In the genomic region with DNA sequence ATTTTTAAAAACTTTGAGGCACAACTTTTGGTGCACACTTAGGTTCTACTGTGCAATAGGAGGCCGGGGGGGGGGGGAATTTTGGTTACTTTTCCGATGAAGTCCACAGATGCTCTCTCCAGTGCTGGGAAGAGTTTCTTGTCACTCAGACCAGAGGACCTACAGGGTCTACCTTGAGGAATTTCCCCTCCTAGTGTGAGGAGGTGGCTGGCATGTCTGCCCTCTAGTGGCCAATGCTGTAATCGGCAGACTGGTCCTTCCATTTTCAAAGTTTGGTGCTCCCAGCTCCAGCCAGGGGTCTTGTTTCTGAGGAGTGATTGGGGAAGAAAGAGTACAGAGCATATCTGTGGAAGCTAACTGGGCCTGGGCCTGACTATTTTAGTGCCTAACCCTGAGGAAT, we compare ENCODE assay signal across 8 mouse cellular contexts.
A peak's percentile ranks its signal among the peaks of the same experiment; 100 is the strongest.
DNase-seq lines count a peak whose midpoint lies in the region; ATAC-seq and TF ChIP-seq lines count a peak whose summit lies in the region.

No protein-coding gene starts in this region.

- no peaks in the 10 kb centered on the region for H3K36me3 ChIP-seq in heart, embryonic 12.5 days
- no peaks in the 10 kb centered on the region for H3K36me3 ChIP-seq in thymus, adult 2 months (ENCODE audit: control insufficient read depth, insufficient read depth, low read length)
- H3K36me3 ChIP-seq in hindbrain, postnatal 0 days (ENCODE audit: insufficient read depth, low read length) = no peaks in the 10 kb centered on the region

- H3K9me3 ChIP-seq in heart, embryonic 12.5 days (replicated peaks) = no peaks in the 10 kb centered on the region
- no peaks in the 10 kb centered on the region for H3K9me3 ChIP-seq in hindbrain, postnatal 0 days (ENCODE audit: low read length)

- TF ChIP-seq CTCF in thymus, adult 2 months (IDR thresholded peaks at IDR 0.05; ENCODE audit: borderline replicate concordance, control insufficient read depth, extremely low read depth, insufficient read depth, low read length, poor library complexity) = peak; percentile 63; the same call in 1 of the 2 replicates
- peak; percentile 80 for TF ChIP-seq CTCF in hindbrain, postnatal 0 days (IDR thresholded peaks at IDR 0.05; ENCODE audit: low read depth)

- H3K4me2 ChIP-seq in heart, embryonic 12.5 days = no peak overlapping the region
- H3K4me2 ChIP-seq in hindbrain, postnatal 0 days (ENCODE audit: low read depth, low read length) = no peak overlapping the region

- no peak overlapping the region for H3K4me3 ChIP-seq in heart, embryonic 12.5 days
- H3K4me3 ChIP-seq in thymus, adult 2 months (ENCODE audit: control insufficient read depth, insufficient read depth, low read length) = no peak overlapping the region
- no peak overlapping the region for H3K4me3 ChIP-seq in hindbrain, postnatal 0 days (ENCODE audit: low read length)

- ATAC-seq in heart, embryonic 12.5 days (ENCODE audit: insufficient number of reproducible peaks, low FRiP score) = no peak
- no peak for ATAC-seq in hindbrain, postnatal 0 days

- TF ChIP-seq POLR2A in thymus, adult 2 months (IDR thresholded peaks at IDR 0.05; ENCODE audit: control insufficient read depth, extremely low read depth, insufficient read depth, low read length, poor library complexity) = no peak

- 8% methylated on average over 3 of the region's 3 CpGs for WGBS in heart, embryonic 12.5 days
- 26% methylated on average over 3 of the region's 3 CpGs for WGBS in thymus, adult 2 months
- 18% methylated on average over 3 of the region's 3 CpGs for WGBS in hindbrain, postnatal 0 days

- no peaks in the 10 kb centered on the region for H3K4me1 ChIP-seq in heart, embryonic 12.5 days (replicated peaks)
- H3K4me1 ChIP-seq in thymus, adult 2 months (replicated peaks; ENCODE audit: control insufficient read depth, insufficient read depth, low read length) = no peaks in the 10 kb centered on the region
- H3K4me1 ChIP-seq in hindbrain, postnatal 0 days (ENCODE audit: insufficient read depth, low read length) = no peaks in the 10 kb centered on the region

- H3K27ac ChIP-seq in heart, embryonic 12.5 days (ENCODE audit: poor library complexity, severe bottlenecking) = no peak overlapping the region
- H3K27ac ChIP-seq in thymus, adult 2 months (ENCODE audit: control insufficient read depth, insufficient read depth, low read length) = no peak overlapping the region
- H3K27ac ChIP-seq in hindbrain, postnatal 0 days = no peak overlapping the region

- intact Hi-C loops in heart, postnatal 10 days (cut with DNase I) = no loop called here

- peak; percentile 18 to 32 for DNase-seq in heart, postnatal 10 days
- peak; percentile 44 for DNase-seq in thymus, adult 2 months
- DNase-seq in thymus, adult 18-20 months = no peak
- peak; percentile 29 for DNase-seq in cerebellum, adult 9-10 months
- peak; percentile 45 for DNase-seq in hindbrain, postnatal 0 days (ENCODE audit: low spot score)
- peak; percentile 58 for DNase-seq in mesoderm, embryonic 11.5 days (ENCODE audit: low read depth, low spot score)
- DNase-seq in thymus, postnatal 4 days = peak; percentile 65

- H3K9ac ChIP-seq in heart, embryonic 12.5 days = no peak overlapping the region
- H3K9ac ChIP-seq in hindbrain, postnatal 0 days (replicated peaks; ENCODE audit: low read length) = no peak overlapping the region

- no peaks in the 10 kb centered on the region for H3K27me3 ChIP-seq in heart, embryonic 12.5 days (replicated peaks)
- H3K27me3 ChIP-seq in thymus, adult 2 months (ENCODE audit: control insufficient read depth, insufficient read depth, low read length) = no peaks in the 10 kb centered on the region
- no peaks in the 10 kb centered on the region for H3K27me3 ChIP-seq in hindbrain, postnatal 0 days (ENCODE audit: insufficient read depth, low read length)

Comparison
In these comparisons a context has a peak if more than half of its experiments do, and no peak if none do; other contexts are left out.
1. DNase-seq: peak in heart, postnatal 10 days (2 of 2), thymus, adult 2 months (single experiment), cerebellum, adult 9-10 months (single experiment), hindbrain, postnatal 0 days (single experiment), mesoderm, embryonic 11.5 days (single experiment) and thymus, postnatal 4 days (single experiment); none in thymus, adult 18-20 months (0 of 2).